Mouse (Mus musculus) testis, postnatal 14 days (tissue): Measurements from ENCODE around the gene Mapk8ip2.
"Not testable (repeated sequence)": the region's sequence is repeated elsewhere in the genome, so short reads cannot be mapped to it uniquely, and the experiment has no call there.

Experiments
- DNase-seq: peaks from one replicate; pipeline ENCODE4 v3.0.0; 2021; ENCODE audit warnings: low spot score

The Mapk8ip2 gene

GRCm38 (mm10) chr15:89453865-89454478 is at the start of gene Mapk8ip2:
Gene Mapk8ip2, plus strand, starts transcription at chr15:89453913.
- peak; percentile 41 for DNase-seq

DNA sequence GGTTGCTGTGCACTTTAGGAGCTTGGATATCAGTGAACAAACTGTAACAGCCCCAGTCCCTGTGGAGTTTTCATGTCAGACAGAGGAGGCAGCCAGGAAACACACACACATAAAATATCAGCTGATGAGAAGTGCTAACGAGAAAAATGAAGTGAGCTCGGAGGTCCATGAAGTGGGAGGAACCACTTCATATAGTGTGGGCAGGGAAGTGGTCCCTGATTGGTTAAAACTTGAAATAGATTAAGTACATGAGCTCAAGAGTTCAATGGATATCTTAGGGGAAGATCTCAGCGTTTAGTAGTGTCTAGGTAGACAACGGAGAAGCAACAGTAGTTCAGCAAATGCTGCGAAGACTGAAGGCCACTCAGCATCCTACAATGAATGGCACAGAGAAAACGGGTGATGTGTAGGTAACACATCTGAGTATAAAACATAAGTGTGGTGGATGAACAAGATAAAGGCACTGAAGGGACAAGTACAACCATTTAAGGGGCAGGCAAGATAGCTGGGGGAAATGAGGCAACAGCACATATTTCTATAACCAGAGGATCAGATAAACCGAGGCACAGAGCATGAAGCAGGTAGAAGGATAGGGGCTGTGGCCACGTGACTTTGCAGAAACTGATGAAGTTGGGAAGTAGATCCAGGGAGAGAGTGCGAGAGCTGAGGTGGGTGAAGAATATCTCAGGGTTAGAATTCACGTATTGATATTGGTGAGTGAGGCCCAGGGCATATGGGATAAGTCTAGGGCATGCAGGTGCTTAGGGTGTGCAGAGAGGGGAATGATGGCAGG is 48.7 kb upstream of the Mapk8ip2 start:
- no peak for DNase-seq

GRCm38 (mm10) chr15:89406691-89407090 is 47.0 kb upstream of the Mapk8ip2 start:
- no peak for DNase-seq

DNA sequence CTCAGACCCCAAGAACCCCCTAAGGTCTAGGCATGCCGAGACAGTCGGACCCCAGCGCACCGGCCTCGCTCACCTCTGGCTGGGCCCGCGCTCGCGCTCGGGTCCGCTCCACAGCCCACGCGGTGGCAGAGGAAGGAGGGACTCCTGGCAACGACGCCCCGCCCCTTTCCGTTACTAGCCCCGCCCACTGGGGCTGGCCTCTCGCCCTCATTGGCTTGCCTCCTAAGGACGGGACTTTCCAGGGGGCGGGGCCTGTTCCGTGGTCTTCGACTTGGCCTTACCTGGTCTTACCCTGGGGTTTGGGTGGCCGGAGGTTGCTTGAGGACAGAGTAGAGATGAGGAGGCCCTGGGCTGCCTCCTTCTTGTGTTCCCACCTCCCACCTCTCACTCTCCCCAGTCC is 43.6 kb upstream of the Mapk8ip2 start, which contains the start of gene Syce3:
TSS of gene Syce3 (minus strand) at position 386 of the 400 bp plus-strand sequence.
- DNase-seq = peak; percentile 97

DNA sequence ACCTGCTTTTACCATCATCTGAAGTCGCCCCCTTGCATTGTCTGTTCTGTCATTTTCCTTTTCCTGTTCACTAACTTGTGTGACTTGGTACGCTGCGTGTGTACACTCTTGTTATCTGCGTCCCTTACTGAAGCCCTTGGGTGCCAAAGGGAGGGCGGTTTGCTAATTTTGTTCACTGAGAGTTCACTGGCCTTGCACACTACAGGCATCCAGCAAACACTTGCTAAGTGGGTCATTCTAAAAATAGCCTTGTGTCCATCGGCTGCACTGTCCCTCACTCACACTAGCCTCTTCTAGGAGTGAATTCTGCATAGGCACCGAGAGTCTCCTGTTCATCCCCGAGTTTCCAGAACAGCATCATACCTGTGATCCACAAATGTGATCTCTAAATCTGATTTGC is 38.4 kb upstream of the Mapk8ip2 start:
- DNase-seq = no peak

- DNase-seq = no peak
These were observed 31.8 kb upstream of the Mapk8ip2 start for GRCm38 (mm10) chr15:89421938-89422337.

GRCm38 (mm10) chr15:89424621-89425020 is 29.1 kb upstream of the Mapk8ip2 start:
- no peak for DNase-seq

GRCm38 (mm10) chr15:89425711-89426121 is 28.0 kb upstream of the Mapk8ip2 start, which contains the start of gene Cpt1b:
Gene Cpt1b, minus strand, starts transcription at chr15:89425863.
- no peak for DNase-seq

- DNase-seq = no peak
These were observed 27.0 kb upstream of the Mapk8ip2 start for GRCm38 (mm10) chr15:89426716-89427115.

DNA sequence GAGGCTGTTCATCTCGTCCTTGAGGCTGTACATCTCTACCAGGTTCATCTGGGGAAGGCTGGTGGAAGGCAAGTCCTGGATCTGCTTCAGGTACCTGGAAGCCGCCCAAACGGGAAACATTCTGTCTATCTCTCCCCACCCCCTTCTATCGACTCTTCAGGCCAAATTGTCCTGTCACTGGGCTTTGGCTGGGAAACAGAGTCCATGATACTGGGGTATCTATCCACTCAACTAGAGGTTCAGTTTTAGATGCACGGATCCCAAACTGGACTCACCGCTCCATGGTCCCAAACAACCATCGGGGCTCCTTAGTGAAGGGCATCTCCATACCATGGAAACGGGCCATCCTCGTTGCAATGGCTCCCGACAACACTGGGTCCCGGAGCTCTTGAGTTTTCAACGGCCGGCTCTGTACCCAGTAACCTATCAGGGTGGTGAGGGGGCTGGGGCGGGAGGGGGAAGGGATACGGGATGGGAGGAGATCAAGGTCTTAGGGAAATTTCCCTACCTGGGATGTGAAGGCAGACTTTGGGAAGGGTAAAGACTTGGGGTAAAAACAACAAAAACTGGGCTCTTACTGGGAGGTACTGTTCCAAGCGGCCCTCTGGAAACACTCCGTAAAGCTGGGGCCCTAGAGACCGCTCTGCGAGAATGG is 25.4 kb upstream of the Mapk8ip2 start:
- no peak for DNase-seq

- DNase-seq = no peak
These were observed 24.8 kb upstream of the Mapk8ip2 start for GRCm38 (mm10) chr15:89428821-89429351.

DNA sequence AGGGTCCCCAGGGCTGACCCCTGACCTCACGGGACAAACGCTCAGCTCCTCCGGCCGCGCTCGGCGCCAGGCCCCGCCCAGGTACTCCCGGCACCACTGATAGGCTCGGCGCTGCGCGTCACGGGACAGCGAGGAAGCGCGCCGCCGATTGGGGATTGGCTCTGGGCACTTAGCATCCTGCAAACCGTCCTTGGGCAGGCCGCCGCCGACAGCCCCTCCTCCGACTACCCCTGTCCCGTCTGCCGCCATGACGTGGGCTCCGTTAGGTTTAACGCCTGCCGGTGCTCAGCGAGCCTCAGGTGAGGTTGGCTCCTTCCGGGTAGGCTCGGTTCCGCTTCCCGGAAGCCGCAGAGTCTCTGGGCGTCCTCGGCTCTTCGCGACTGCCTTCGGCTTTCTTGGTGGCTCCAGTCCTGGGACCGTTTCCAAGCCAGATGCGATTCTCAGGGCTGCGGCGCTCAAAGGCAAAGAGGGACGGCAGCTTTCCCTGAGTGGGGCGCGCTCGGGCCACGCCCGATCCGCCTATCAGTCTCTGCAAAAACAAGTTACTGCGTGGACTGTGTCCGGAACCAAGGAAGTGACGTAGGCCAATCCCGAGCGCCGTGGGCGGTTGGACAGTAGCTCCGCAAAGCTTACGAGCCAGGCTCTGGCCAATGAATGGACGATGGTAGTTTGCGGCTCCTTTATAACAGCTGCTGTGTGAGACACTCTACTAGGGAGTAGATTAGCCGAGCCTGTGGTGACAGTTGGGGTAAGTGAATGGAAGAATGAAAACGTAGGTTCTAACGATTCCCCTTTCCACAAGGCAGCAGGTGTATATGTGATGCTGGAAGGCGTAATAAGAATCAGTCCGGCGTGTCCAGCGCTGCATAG is 24.1 kb upstream of the Mapk8ip2 start, which contains the start of the genes C730034F03Rik, Gm44502 and Chkb:
TSS of gene C730034F03Rik (plus strand) at position 238 of the 870 bp plus-strand sequence.
TSS of gene Gm44502 (minus strand) at position 345 of the 870 bp plus-strand sequence.
TSS of gene Chkb (minus strand) at position 557 of the 870 bp plus-strand sequence.
- DNase-seq = peak; percentile 88

DNA sequence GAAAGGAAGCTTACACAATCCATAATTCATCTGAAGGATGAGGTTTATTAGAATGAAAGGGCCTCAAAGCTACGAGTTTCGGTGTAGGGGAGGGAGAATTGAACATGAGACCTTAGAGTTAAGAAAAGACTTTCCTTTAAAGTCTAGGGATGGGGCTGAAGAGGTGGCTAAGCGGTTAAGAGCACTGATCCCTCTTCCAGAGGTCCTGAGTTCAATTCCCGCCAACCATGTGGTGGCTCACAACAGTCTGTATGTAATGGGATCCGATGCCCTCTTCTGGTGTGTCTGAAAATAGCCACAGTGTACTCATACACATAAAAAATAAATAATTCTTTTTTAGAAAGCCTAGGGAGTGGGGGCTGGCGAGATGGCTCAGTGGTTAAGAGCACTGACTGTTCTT is 23.4 kb upstream of the Mapk8ip2 start:
- DNase-seq = no peak

DNA sequence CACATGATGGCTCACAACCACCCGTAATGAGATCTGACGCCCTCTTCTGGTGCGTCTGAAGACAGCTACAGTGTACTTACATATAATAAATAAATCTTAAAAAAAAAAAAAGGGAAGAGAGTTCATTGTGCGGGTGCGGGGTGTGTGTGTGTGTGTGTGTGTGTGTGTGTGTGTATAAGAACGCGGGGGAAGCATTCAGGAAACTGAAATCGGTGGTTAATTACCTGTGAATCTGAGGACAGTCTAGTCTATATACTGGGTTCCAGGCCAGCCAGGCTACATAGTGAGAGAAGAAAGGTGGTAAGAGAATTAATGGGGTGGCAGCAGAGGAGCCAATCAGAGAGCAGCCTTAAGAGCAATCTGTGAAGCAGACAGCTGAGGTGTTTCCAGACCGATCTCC is 22.9 kb upstream of the Mapk8ip2 start:
- DNase-seq = not testable (repeated sequence)

GRCm38 (mm10) chr15:89431271-89431670 is 22.4 kb upstream of the Mapk8ip2 start:
- no peak for DNase-seq

GRCm38 (mm10) chr15:89431806-89432205 is 21.9 kb upstream of the Mapk8ip2 start:
- no peak for DNase-seq

GRCm38 (mm10) chr15:89432946-89433345 is 20.8 kb upstream of the Mapk8ip2 start:
- DNase-seq = no peak

DNA sequence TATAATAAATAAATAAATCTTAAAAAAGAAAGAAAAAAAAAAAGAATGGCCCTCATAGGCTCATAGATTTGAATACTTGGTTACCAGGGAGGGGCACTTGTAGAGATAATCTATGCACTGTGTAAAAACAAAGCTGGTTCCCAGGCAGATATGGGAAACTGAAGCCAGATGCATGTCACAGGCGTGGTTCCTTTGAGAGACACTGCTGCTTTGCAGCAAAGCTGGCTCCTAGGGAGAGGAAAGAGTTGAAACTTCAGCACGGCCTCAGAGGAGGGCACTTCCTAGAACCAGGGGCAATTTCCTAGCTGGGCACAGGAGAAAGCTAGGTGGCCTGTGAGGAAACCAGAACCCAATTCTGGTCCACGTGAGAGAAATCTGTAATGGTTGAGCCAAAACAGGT is 19.6 kb upstream of the Mapk8ip2 start:
- DNase-seq = no peak

DNA sequence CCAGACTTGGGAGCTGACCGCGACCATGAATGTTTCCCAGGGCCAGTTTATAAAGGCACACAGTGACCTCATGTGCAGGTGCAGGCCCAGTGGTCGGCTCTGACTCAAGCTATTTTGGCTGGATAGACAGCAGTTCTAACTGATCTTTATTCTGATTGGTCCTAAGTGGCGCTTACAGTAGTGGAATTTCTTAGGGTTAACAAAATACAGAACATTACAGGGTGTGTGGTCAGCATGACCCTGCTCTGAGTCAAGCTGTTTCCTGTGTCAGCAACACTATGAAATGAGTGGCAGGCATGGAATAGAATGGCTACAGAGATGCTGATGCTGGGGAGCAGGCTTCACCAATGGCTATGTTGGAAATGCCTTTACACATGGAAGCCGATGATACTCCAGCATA is 17.8 kb upstream of the Mapk8ip2 start:
- DNase-seq = no peak

DNA sequence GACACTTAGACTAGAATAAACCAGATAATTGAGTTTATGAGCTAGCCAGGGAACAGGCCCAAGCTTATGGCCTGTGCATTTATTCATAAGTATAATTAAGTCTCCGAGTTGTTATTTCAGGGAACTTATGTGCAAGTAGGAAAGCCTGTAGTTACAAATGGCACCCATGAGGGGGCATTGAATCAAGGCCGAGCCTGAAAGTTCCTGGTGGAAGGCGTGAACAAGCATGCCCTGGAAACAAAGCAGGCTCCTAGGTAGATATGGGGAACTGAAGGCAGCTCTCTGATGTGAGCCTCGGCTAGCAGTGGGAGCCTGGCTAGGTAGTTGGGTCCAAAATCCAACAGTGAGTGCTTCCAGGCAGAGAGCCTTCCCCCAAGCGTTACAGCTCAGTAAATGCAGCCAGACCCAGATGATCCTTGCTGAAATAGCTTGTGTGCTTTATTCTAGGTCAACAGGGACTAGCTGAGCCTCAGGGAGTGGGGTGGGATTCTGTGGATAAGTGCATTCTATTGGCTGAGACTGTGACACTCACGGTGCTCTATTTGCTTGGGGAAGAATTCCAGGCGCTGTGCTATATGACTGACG is 11.1 kb upstream of the Mapk8ip2 start:
- DNase-seq = no peak
